22 mouse cellular contexts compared by ENCODE assay signal in the genomic region with DNA sequence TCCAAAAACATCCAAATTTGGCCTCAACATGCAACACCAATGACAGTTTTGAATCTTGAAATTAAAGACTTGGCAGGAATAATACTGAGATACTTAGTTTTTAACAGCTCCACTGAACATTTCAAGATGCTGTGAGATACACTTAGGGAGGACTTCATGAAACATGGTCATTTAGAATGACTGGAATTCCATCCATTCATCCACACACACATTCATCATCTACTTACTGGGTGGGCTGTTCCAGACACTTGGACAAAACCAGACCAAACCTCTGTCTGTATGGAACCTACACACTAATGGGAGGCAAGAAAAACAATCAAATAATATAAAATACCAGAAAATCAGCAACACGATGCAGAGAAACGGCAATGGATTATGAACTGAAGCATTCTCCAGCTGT. TPM values are rescaled to one million over a fixed set of nuclear protein-coding genes. Genes with fewer than 3 reads are reported as not detected.
"Had no signal": no experiment of that assay in that cellular context is flagged by ENCODE, and none has a peak within 500 bp of the region (broad histone marks: within the 10 kb centered on the region; RNA-seq: fewer than 3 reads in every experiment).

No protein-coding gene starts in this region.

- H3K27me3 ChIP-seq: liver, embryonic 13.5 days; liver, embryonic 15.5 days; lung, embryonic 15.5 days; midbrain, embryonic 12.5 days; neural tube, embryonic 12.5 days had no signal

- DNase-seq: liver, embryonic 13.5 days; liver, postnatal 0 days; lung, postnatal 14 days; lung, postnatal 36 days; midbrain, embryonic 14.5 days; right cerebral cortex, postnatal 14 days; thymus, adult 18-20 months; thymus, postnatal 14 days; thymus, postnatal 36 days had no signal

- H3K4me1 ChIP-seq: liver, embryonic 13.5 days; liver, embryonic 15.5 days had no signal

- ATAC-seq: liver, postnatal 0 days; lung, postnatal 0 days had no signal

- H3K9ac ChIP-seq: liver, embryonic 13.5 days; liver, embryonic 15.5 days; liver, postnatal 0 days; lung, embryonic 15.5 days; midbrain, embryonic 12.5 days; neural tube, embryonic 12.5 days had no signal

- H3K9me3 ChIP-seq: liver, embryonic 13.5 days; liver, embryonic 15.5 days; lung, embryonic 15.5 days; midbrain, embryonic 12.5 days; neural tube, embryonic 12.5 days had no signal

- H3K4me2 ChIP-seq: liver, embryonic 13.5 days; liver, embryonic 15.5 days; lung, embryonic 15.5 days; midbrain, embryonic 12.5 days; neural tube, embryonic 12.5 days had no signal

- H3K36me3 ChIP-seq: liver, embryonic 13.5 days; liver, embryonic 15.5 days; lung, embryonic 15.5 days; midbrain, embryonic 12.5 days; neural tube, embryonic 12.5 days had no signal

- H3K4me3 ChIP-seq: liver, embryonic 13.5 days; liver, embryonic 15.5 days; lung, embryonic 15.5 days; megakaryocyte, embryonic 14.5 days; midbrain, embryonic 12.5 days; neural tube, embryonic 12.5 days had no signal

- H3K27ac ChIP-seq: liver, embryonic 13.5 days; liver, embryonic 15.5 days; lung, embryonic 15.5 days; macrophage; midbrain, embryonic 12.5 days; neural tube, embryonic 12.5 days had no signal

RNA-seq across cellular contexts. Expression of gene Apobec4, which starts 42.8 kb away (rescaled TPM):
- total RNA-seq: megakaryocyte progenitor cell, adult 5-6 weeks; midbrain, postnatal 0 days; monocyte, adult 5-6 weeks; neutrophil, adult 5-6 weeks had no signal
- polyA plus RNA-seq: liver, embryonic 13.5 days; liver, embryonic 15.5 days; liver, postnatal 0 days; macrophage; midbrain, embryonic 12.5 days; midbrain, embryonic 14.5 days; midbrain, postnatal 0 days; neural tube, embryonic 12.5 days; spleen, adult 2 months; thymus, postnatal 0 days had no signal
